Mouse (Mus musculus) left cerebral cortex, adult 8-10 months (tissue): Measurements from ENCODE around the gene Gm20517. TPM values are rescaled to one million over a fixed set of nuclear protein-coding genes. Genes with fewer than 3 reads are reported as not detected.
"Not testable (repeated sequence)": the region's sequence is repeated elsewhere in the genome, so short reads cannot be mapped to it uniquely, and the experiment has no call there.

ENCODE experiments used
- DNase-seq, 2 experiments: peaks; one replicate each; pipeline ENCODE4 v3.0.0; 2022; ENCODE audit warnings: low spot score in 2 of 2
- total RNA-seq, 4 experiments: library from RNA; stranded (reverse); gene quantifications; 2 replicates each; pipeline ENCODE4 v1.2.4; 2022

Gene Gm20517
- total RNA-seq, 4 experiments from 2014 or later, result 3.8 to 9.6 (median 6.6) TPM

DNA sequence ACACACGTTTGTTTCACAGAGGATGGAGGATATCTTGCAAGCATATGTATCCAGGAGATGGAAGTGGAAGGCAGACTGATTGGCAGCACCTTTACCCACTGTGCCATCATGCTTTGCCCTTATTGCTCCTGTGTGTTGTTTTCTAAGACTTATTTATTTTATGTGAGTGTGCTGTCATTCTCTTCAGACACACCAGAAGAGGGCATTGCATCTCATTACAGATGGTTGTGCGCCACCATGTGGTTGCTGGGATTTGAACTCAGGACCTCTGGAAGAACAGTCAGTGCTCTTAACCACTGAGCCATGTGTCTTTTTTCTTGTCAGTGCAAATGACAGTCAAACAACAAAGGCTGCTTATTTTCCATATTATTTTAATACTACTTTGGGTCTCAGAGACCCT lies 16.4 kb downstream of the Gm20517 start:
- DNase-seq, result no peak

GRCm38 (mm10) chr17:47628851-47629676 lies 17.7 kb downstream of the Gm20517 start:
- DNase-seq, result peak; percentile 80 to 93

GRCm38 (mm10) chr17:47629717-47630677 lies 18.6 kb downstream of the Gm20517 start:
- peak; percentile 21 to 43 for DNase-seq

DNA sequence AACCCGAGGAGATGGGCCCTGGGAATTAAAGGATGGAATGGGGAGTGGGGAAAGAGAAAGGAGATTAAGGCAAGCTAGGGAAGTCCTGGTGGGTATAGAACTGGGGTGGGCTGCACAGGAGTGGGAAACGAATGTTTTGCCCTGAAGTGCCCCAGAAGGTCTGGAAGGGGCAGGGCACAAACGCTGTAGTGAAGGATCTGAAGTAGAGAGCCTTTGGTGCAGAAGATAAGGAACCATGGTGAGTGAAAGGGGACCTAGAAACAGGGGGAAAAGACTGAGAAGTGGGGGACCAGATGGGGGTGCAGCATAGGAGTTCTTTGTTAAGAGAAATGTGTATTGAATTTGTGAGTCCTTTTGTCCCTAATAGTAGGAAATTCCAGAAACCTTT lies 19.3 kb downstream of the Gm20517 start, which contains the start of gene Usp49:
Usp49 (plus strand) TSS at position 13 of the 388 bp plus-strand sequence.
- no peak for DNase-seq

DNA sequence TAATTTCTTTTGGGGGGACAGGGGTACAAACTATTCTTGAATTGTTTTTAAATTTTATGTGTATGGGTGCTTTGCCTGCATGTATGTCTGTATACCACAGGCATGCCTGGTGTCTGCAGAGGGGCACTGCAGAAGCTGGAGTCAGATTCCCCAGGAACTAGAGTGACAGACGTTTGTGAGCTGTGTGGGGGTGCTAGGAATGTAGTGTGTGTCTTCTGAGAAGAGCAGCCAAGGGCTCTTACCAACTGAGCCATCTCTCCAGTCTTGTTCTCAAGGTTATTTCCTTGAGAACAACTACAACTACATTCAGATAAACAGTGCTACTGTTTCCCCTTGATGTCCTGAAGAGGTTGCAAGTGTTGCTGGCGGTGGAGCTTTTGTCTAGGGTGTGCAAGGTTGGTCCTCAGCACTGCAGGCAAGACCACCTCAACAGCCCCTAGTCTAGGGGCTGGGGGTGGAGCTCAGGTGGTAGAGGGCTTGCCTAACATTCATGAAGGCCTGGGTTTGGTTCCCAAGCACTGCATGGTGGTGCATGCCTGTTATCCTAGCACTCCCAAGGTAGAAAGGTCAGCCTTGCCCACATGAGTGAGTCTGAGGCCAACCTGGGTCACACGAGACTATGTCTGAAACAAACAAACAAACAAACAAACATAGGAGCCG lies 20.9 kb downstream of the Gm20517 start:
- no peak for DNase-seq

- no peak for DNase-seq
Observed at GRCm38 (mm10) chr17:47633999-47634770, 22.8 kb downstream of the Gm20517 start.

DNA sequence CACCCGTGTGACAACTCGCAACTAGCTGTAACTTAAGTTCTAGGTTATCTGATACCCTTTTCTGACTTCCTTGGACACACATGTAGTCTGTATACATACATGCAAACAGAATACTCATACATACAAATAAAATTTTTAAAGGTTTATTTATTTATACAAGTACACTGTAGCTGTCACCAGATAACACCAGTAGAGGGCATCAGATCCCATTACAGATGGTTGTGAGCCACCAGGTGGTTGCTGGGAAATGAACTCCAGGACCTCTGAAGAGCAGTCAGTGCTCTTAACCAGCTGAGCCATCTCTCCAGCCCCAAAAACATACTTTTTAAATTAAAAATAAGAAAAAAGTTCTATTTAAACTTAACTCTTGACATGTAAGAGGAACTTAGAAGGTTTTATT lies 31.6 kb downstream of the Gm20517 start:
- DNase-seq, result no peak

DNA sequence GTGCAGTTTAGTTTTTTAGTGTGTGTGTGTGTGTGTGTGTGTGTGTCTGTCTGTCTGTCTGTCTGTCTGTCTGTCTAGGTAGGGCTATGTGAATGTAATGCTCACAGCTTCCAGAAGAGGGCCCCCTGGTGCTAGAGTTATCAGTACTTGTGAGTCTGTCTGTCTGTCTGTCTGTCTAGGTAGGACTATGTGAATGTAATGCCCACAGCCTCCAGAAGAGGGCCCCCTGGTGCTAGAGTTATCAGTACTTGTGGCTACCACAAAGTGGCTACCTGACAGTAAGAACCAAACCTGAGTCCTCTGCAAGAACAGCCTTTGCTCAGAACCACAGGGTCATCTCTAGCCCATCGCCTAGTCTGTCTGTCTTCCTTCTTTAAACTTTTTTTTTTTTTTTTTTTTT lies 35.3 kb downstream of the Gm20517 start:
- no peak for DNase-seq

DNA sequence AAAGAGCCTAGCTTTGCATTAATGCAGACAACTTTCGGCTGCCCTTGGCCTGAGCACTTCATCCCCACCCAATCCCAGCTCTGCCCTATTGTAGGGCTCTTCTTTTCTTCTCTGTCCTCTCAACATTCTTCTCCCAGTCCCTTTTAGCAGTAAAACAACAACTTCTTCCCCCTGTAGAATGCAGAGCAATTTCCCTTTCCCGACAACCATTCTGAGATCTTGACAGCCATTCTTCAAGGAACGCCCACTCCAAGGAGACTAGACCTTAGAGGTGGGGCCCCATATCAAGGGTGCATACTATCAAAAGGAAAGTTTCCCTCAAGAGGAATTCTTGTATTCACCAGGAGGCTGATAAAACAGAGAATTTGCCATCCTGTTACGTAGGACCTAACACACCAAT lies 37.6 kb downstream of the Gm20517 start:
- DNase-seq, result no peak

DNA sequence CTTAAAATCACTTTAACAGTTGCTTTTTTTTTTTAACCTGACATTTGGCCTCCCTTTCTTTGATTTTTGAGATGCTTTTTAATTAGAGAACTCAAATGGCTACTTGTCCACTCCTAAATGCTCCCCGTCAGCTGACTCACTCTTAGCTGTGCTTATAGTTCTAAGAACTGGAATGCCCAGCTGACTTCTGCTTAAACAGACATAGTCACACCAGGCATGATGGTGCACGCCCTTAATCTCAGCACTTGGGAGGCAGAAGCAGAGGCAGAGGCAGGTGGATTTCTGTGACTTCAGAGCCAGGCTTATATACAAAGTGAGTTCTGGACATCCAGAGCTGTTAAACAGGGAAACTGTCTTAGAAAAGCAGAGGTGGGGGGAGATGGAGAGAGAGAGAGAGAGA lies 40.6 kb downstream of the Gm20517 start:
- no peak for DNase-seq

DNA sequence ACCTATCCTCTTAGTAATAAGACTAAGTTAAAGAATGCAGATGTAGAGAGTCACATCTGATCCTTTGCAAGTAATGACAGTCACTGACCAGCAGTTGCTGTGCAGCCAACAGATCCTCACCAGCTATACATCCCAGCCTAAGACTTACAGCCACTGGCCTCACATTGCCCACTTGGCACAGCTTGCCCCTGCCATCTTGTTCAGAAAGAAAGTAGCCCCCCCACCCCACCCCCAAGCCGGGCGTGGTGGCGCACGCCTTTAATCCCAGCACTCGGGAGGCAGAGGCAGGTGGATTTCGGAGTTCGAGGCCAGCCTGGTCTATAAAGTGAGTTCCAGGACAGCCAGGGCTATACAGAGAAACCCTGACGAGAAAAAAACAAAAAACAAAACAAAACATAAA lies 43.0 kb downstream of the Gm20517 start:
- not testable (repeated sequence) for DNase-seq

DNA sequence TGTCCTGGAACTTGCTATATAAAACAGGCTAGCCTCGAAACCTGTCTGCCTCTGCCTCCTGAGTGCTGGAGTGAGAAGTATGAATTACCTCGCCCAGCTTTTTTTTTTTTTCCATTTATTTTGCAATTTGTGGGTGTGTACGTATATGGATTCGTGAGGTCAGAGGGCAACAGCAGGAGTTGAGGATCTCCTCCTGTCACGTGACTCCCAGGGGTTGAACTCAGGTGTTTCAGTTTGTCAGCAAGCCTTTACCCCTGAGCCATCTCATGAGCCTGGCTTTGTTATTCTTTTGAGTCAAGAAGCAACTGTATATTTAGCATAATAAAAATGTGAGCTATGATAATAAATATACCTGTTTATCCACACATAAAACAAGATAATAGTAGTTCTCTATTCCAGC lies 44.3 kb downstream of the Gm20517 start:
- DNase-seq, result no peak

DNA sequence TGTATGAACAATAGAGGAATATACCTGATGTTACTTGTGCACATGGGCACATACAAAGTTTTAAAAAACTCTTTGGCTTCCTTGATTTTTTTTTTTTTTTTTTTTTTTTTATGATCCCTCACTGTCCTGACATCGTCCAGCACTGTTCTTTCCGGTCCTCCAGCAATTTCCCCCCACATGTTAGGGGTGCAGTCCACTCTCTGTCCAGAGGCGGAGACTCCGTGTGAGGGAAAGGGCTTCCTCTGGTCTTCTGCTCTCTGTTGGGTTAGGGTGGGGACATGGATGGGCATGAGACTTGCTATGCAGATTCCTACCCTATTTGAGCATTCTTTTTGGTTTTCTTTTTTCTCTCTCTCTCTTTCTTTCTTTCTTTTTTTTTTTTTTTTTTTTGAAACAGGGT lies 46.5 kb downstream of the Gm20517 start:
- DNase-seq, result no peak

- DNase-seq, result no peak
Observed at GRCm38 (mm10) chr17:47658741-47659243, 47.4 kb downstream of the Gm20517 start.

- no peak for DNase-seq
Observed at GRCm38 (mm10) chr17:47663009-47663713, 51.8 kb downstream of the Gm20517 start.

DNA sequence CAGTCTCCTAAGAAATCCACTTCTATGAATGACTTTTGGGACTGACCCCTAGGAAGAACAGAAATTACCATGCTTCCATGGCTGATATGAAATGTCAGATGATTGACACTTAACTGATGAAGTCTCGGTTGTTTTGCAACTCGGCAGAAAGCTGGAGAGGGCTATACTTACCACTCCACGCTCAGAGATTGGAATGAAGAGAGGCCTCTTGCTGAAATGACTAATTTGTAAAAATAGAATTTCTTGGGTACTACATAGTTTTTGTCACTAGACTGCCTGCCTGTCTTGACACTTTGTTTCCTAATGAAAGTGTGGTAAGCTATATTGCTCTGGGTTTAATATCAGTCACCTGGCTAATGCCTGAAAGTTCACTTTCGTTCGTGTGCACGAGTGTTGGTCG lies 53.1 kb downstream of the Gm20517 start:
- DNase-seq, result no peak

- DNase-seq, result no peak
Observed at GRCm38 (mm10) chr17:47669166-47669565, 57.8 kb downstream of the Gm20517 start.

DNA sequence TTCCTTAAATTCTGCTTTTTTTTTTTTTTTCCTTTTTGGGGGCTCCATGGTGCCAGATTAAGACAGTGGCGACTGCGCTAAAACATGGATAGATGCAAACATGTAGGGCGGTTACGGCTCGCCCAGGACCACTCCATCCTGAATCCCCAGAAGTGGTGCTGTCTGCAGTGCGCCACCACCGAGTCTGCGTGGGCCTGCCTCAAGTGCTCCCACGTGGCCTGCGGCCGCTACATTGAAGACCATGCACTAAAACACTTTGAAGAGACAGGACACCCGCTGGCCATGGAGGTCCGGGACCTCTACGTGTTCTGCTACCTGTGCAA lies 60.6 kb downstream of the Gm20517 start:
- DNase-seq, result no peak

- DNase-seq, result peak in 1 of 2 experiments; percentile 49
Observed at GRCm38 (mm10) chr17:47672311-47673111, 61.1 kb downstream of the Gm20517 start.
